Mouse (Mus musculus) kidney, adult 2 months (tissue): ENCODE results near the gene Myo1e. TPM values are rescaled to one million over a fixed set of nuclear protein-coding genes. Genes with fewer than 3 reads are reported as not detected.

Source experiments
- DNase-seq: peaks from one replicate; pipeline ENCODE4 v3.0.0; 2021
- H3K27ac ChIP-seq: fragments of 200-500 bp; 2 replicates; pipeline ENCODE4 v1.5.1; 2012; ENCODE audit warnings: low read depth, low read length, control low read depth, inconsistent platforms; ENCODE audit not compliant: insufficient read depth
- H3K27me3 ChIP-seq: fragments of 200-500 bp; replicated peaks from 2 replicates; pipeline ENCODE4 v1.6.1; 2012; ENCODE audit warnings: mild to moderate bottlenecking, moderate library complexity, low read length, inconsistent platforms; ENCODE audit not compliant: control insufficient read depth, insufficient read depth
- H3K36me3 ChIP-seq: fragments of 200-500 bp; 2 replicates; pipeline ENCODE4 v1.6.1; 2012; ENCODE audit warnings: mild to moderate bottlenecking, moderate library complexity, low read length, inconsistent platforms; ENCODE audit not compliant: control insufficient read depth, insufficient read depth
- H3K4me1 ChIP-seq: fragments of 200-500 bp; 2 replicates; pipeline ENCODE4 v1.6.1; 2011; ENCODE audit warnings: low read length; ENCODE audit not compliant: control insufficient read depth, insufficient read depth
- H3K4me3 ChIP-seq: fragments of 200-500 bp; 2 replicates; pipeline ENCODE4 v1.5.1; 2011; ENCODE audit warnings: mild to moderate bottlenecking, low read depth, low read length, control low read depth; ENCODE audit not compliant: insufficient read depth
- CTCF ChIP-seq: fragments of 200-500 bp; conservative IDR thresholded peaks from 2 replicates; pipeline ENCODE4 v1.5.1; 2011; ENCODE audit warnings: low read depth, mild to moderate bottlenecking, control low read depth, low read length, moderate library complexity, mixed read lengths; ENCODE audit not compliant: insufficient read depth, insufficient read length
- POLR2A ChIP-seq: fragments of 200-500 bp; IDR thresholded peaks from one replicate; pipeline ENCODE4 v1.6.1; 2011; ENCODE audit warnings: low read depth, low read length, control low read depth
- WGBS: fragments of 180-500 bp; shearing (Covaris S2); methylation state at CpG from one replicate; pipeline ENCODE4 v1.1.7; 2018; 5-methylcytosine and 5-hydroxymethylcytosine counted together
- polyA plus RNA-seq: library from polyadenylated mRNA; depleted of rRNA; stranded (reverse); fragments of >200 nt; gene quantifications from 2 replicates; pipeline ENCODE4 v1.2.3, GENCODE M21; 2012; rRNA removed

Myo1e gene
- polyA plus RNA-seq, 1 experiment, result 14.5 TPM

DNA sequence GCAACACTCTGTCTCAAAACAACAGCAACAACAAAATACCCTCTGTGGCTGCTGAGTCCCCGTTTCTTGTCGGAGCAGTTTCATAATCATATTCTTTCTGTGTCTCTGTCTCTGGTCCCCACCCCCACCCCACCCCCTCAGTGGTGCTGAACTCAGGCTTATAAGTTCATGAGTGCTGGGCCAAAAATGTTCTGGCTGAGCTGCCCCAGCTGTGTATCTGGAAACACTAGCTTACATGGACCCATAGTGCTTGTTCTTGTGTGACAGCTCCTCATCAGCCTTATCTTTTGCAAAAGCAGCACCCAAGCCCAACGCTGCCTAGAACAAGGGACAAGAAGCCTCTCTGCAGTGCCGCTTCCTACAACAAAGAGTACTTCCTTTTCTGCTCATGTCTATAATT is 232.8 kb downstream of the Myo1e start:
- H3K36me3 ChIP-seq, result peaks cover 6% of the 10 kb centered on the region
- no peaks in the 10 kb centered on the region for H3K27me3 ChIP-seq
- WGBS, result 73% methylated on average over 4 of the region's 4 CpGs
- H3K27ac ChIP-seq, result no peak overlapping the region
- H3K4me3 ChIP-seq, result no peak overlapping the region
- TF ChIP-seq CTCF (no peak), POLR2A (no peak)
- H3K4me1 ChIP-seq, result no peaks in the 10 kb centered on the region
- DNase-seq, result peak; percentile 49

DNA sequence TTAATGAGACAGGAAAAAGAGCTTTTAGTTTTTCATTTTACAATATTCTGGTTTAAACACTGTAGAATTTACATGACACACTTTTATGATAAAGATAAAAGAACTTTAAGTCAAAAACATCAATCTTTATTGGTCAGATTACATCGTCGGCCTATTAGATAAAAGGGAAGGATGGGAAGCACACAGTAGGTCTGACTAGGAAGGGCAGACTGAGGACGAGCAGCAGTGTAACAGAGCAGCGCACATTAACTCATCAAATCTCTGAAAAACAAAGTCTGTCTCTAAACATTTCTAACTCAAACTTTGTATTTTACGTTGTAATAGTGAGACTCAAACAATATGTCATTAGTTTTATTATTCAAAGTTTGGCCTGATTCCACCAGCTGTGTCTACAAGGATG is 241.9 kb downstream of the Myo1e start:
- no peaks in the 10 kb centered on the region for H3K4me1 ChIP-seq
- no peaks in the 10 kb centered on the region for H3K27me3 ChIP-seq
- WGBS, result 88% methylated on average over 5 of the region's 5 CpGs
- H3K36me3 ChIP-seq, result peaks cover 9% of the 10 kb centered on the region
- no peak overlapping the region for H3K27ac ChIP-seq
- no peak for TF ChIP-seq POLR2A
- TF ChIP-seq CTCF, result no peak
- DNase-seq, result no peak
- no peak overlapping the region for H3K4me3 ChIP-seq

Other genes with a start within 250 kb of the Myo1e start
- 16.9 and 19.0 TPM in 2 replicates for gene Bnip2, start 217.9 kb upstream of the Myo1e start, polyA plus RNA-seq
- gene Gtf2a2, start 194.8 kb upstream of the Myo1e start, polyA plus RNA-seq, result 18.4 and 19.6 TPM in 2 replicates
- gene Gcnt3, start 169.3 kb upstream of the Myo1e start, polyA plus RNA-seq, result 0.30 and 0.31 TPM in 2 replicates
- gene Fam81a, start 64.8 kb upstream of the Myo1e start, polyA plus RNA-seq, result 11.1 and 12.4 TPM in 2 replicates
- gene Ccnb2, start 214.2 kb downstream of the Myo1e start, polyA plus RNA-seq, result 1.2 and 1.5 TPM in 2 replicates